Mouse (Mus musculus): ENCODE data around the gene S1pr4. TPM values are rescaled to one million over a fixed set of nuclear protein-coding genes. Genes with fewer than 3 reads are reported as not detected.
A peak's percentile ranks its signal among the peaks of the same experiment; 100 is the strongest.

S1pr4 gene
- polyA plus RNA-seq, 1 experiment from 2014 or later, result 0.54 TPM

DNA sequence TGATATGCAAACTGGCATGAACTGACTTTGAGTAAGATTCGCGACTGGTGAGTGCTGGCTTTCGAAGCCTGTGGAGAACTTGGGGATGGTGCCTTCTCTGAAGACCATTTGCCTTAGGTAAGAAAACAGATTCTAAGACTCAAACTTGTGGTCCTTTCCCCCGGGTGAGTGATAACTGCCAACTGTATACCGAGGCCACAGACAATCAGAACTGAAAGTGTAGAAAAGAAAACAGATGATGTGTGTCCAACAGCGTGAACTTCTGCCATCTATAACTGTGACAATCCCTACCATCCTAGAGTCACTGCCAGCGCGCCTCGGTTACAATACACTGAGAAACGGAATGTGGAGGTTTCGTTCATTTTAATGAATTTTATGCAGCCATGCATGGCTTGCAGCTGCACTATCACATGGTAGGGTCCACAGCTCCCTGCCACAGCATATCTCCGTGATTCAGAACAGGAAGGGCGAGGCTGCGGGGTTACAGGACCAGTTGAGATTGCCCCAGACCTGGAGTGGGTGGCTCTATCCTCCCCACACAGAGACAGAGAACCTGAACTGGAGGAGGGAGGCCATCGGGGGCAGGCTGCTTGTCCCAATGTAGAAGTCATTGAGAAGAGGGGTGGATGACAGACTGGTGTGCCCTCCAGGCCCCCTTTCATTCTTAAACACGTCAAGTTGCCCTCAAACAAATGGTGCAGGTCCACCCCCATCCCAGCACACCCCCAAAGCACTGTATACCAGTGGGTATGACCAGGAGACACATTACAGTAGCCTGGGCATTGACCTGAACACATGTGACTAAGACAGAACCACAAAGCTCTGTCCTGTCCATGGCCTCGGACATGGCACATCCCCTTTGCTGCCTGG is 2.3 kb downstream of the S1pr4 start:
- Histone ChIP-seq H3K9ac (ENCODE audit: low read depth, low read length) (peak overlapping the region; percentile 34; the same call in 1 of the 2 replicates), H3K9me3 (ENCODE audit: control insufficient read depth, low read length) (no peaks in the 10 kb centered on the region), H3K27me3 (ENCODE audit: control insufficient read depth, insufficient read depth, low read length) (no peaks in the 10 kb centered on the region), H3K4me1 (ENCODE audit: control insufficient read depth, insufficient read depth, low read length) (peaks cover 11% of the 10 kb centered on the region), H3K36me3 (ENCODE audit: control insufficient read depth, insufficient read depth, low read length) (peaks cover 13% of the 10 kb centered on the region), H3K4me3 (ENCODE audit: low read length) (peak overlapping the region; percentile 78), H3K4me2 (replicated peaks; ENCODE audit: low read depth, low read length) (peak overlapping the region; percentile 41; the same call in 1 of the 2 replicates), H3K27ac (ENCODE audit: low read depth, low read length) (no peak overlapping the region)
- 81% methylated on average over 17 of the region's 17 CpGs for WGBS
- ATAC-seq (ENCODE audit: low FRiP score, low TSS enrichment), result no peak

DNA sequence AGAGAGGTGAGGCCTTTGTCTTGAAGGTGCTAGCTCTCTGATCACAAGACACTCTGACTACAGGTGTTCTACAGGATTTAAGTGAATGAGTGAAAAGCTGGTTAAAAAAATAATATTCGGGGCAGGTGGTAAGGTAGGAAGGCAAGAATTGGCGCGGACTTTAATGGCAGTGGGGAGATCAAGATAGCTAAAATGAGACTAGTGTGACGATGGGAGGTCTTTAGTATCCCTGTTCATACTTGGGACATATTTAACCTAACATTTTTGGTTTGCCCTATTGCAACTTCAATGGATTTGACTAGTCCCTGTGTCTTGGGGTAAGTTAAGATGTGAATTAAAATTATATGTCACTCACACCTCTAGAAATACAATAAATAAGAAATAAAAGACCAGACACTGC is 3.0 kb downstream of the S1pr4 start:
- Histone ChIP-seq H3K4me2 (replicated peaks; ENCODE audit: low read depth, low read length) (peak overlapping the region; percentile 41), H3K4me1 (ENCODE audit: control insufficient read depth, insufficient read depth, low read length) (peaks cover 11% of the 10 kb centered on the region), H3K36me3 (ENCODE audit: control insufficient read depth, insufficient read depth, low read length) (peaks cover 20% of the 10 kb centered on the region), H3K9me3 (ENCODE audit: control insufficient read depth, low read length) (no peaks in the 10 kb centered on the region), H3K27me3 (ENCODE audit: control insufficient read depth, insufficient read depth, low read length) (no peaks in the 10 kb centered on the region), H3K9ac (ENCODE audit: low read depth, low read length) (peak overlapping the region; percentile 34), H3K4me3 (ENCODE audit: low read length) (peak overlapping the region; percentile 78), H3K27ac (ENCODE audit: low read depth, low read length) (0 out of 2 replicates have a peak overlapping the region, but pooled peaks have one; percentile 48)
- WGBS, result 33% methylated on average over 4 of the region's 4 CpGs
- no peak for ATAC-seq (ENCODE audit: low FRiP score, low TSS enrichment)

DNA sequence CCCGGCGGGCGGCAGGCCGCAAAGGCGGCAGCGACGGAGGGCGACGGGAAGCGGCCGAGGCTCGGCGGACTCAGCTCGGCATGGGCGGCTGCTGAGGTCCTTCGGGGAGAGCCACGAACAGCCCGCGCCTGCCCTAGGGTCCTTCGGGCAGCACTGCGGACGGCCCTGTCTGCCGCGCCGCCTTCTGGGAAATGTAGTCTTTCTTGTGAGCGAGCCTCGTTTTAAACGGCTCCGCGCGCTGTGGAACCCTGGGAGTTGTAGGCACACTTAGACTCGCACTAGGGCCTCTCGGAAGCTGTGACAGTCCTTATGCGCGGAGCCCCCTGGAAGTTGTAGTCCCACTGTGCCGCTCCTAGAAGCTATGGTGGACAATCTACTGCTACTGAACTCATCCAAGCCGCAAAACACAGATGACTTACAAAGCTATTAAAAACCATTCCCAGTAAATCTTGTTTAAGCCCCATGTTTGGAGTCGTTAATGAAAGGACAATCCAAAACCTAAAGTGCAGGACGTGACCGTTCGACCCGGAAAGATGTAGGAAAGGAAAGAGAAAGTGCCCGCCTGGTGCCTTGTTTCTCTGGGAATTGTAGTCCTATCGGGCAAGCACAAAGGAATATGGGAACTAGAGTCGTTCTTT is 3.5 kb downstream of the S1pr4 start, which contains the start of gene Ncln:
Gene Ncln (minus strand): TSS at position 129 of the 638 bp plus-strand sequence.
- peak; percentile 95 for ATAC-seq (ENCODE audit: low FRiP score, low TSS enrichment)
- H3K27ac ChIP-seq (ENCODE audit: low read depth, low read length), result peak within 1 kb of the TSS; percentile 48; the same call in 1 of the 2 replicates

DNA sequence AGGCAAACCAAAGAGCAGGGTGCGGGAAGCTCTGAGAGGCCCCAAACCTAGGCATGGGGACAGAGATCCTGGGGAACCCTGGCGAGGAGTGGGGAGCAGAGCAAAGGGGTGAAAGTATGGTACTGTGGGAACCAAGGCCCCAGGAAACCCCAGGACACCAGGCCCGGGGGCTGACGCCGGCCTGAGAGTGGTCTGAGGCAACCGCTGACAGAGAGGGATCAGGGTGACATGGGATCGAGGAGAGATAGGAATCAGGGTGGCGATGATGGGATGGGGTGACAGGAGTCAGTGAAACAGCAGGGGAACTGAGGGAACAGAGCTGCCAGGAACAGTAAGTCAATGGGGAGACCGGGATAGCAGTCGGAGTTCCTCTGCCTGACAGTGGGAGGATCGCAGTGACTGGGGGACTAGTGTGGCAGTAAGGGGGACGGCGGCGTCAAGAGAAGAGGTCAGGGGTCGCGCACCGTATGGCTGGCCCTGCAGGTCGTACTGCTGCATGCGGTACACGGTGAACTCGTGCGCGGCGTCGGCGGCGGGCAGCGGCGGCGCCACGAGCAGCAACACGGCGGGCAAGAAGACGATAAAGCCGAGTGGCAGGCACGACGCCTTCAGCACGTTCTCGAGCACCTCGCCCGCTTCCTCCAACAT is 4.2 kb downstream of the S1pr4 start:
- peaks cover 32% of the 10 kb centered on the region for H3K36me3 ChIP-seq (ENCODE audit: control insufficient read depth, insufficient read depth, low read length)
- 1% methylated on average over 38 of the region's 41 CpGs for WGBS
- H3K9ac ChIP-seq (ENCODE audit: low read depth, low read length), result peak overlapping the region; percentile 83
- peak overlapping the region; percentile 38; the same call in 1 of the 2 replicates for H3K27ac ChIP-seq (ENCODE audit: low read depth, low read length)
- H3K27me3 ChIP-seq (ENCODE audit: control insufficient read depth, insufficient read depth, low read length), result no peaks in the 10 kb centered on the region
- H3K4me3 ChIP-seq (ENCODE audit: low read length), result peak overlapping the region; percentile 78
- peak; percentile 17 for ATAC-seq (ENCODE audit: low FRiP score, low TSS enrichment)
- no peaks in the 10 kb centered on the region for H3K9me3 ChIP-seq (ENCODE audit: control insufficient read depth, low read length)
- peak overlapping the region; percentile 96 for H3K4me2 ChIP-seq (replicated peaks; ENCODE audit: low read depth, low read length)
- peaks cover 11% of the 10 kb centered on the region for H3K4me1 ChIP-seq (ENCODE audit: control insufficient read depth, insufficient read depth, low read length)

More for the DNA sequence above, 3.5 kb downstream of the S1pr4 start, which contains the start of gene Ncln:
- Histone ChIP-seq H3K9me3 (ENCODE audit: control insufficient read depth, low read length) (no peaks in the 10 kb centered on the region), H3K27me3 (ENCODE audit: control insufficient read depth, insufficient read depth, low read length) (no peaks in the 10 kb centered on the region), H3K4me1 (ENCODE audit: control insufficient read depth, insufficient read depth, low read length) (peaks cover 11% of the 10 kb centered on the region), H3K36me3 (ENCODE audit: control insufficient read depth, insufficient read depth, low read length) (peaks cover 26% of the 10 kb centered on the region), H3K4me3 (ENCODE audit: low read length) (peak within 1 kb of the TSS; percentile 78), H3K4me2 (replicated peaks; ENCODE audit: low read depth, low read length) (peak within 1 kb of the TSS; percentile 96), H3K9ac (ENCODE audit: low read depth, low read length) (peak within 1 kb of the TSS; percentile 83)
- whole genome bisulfite sequencing, result under 1% methylated on average over 32 of the region's 45 CpGs

DNA sequence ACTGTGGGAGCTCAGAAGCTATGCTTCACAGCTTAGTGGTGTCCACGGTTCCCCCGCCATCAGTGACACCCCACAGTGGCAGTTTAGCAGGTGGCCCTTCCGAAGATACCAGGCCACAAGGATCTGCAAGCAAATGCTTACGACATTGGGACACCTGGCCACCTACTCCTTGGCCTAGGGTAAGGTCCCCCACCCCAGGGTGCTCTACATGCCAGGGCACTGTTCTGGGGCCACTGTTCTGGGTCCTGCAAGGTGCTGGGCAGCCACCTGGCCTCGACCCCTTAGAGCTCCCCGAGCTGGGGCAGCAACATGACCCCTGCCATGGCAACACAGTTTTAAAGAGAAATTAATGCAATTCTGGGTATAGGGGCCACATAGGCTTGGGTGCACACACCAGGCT is 4.8 kb downstream of the S1pr4 start:
- no peak for ATAC-seq (ENCODE audit: low FRiP score, low TSS enrichment)
- Histone ChIP-seq H3K27me3 (ENCODE audit: control insufficient read depth, insufficient read depth, low read length) (no peaks in the 10 kb centered on the region), H3K4me1 (ENCODE audit: control insufficient read depth, insufficient read depth, low read length) (peaks cover 11% of the 10 kb centered on the region), H3K36me3 (ENCODE audit: control insufficient read depth, insufficient read depth, low read length) (peaks cover 38% of the 10 kb centered on the region), H3K9ac (ENCODE audit: low read depth, low read length) (peak overlapping the region; percentile 83), H3K4me2 (replicated peaks; ENCODE audit: low read depth, low read length) (peak overlapping the region; percentile 96), H3K4me3 (ENCODE audit: low read length) (peak overlapping the region; percentile 78), H3K9me3 (ENCODE audit: control insufficient read depth, low read length) (no peaks in the 10 kb centered on the region), H3K27ac (ENCODE audit: low read depth, low read length) (no peak overlapping the region)
- 73% methylated on average over 6 of the region's 6 CpGs for WGBS

DNA sequence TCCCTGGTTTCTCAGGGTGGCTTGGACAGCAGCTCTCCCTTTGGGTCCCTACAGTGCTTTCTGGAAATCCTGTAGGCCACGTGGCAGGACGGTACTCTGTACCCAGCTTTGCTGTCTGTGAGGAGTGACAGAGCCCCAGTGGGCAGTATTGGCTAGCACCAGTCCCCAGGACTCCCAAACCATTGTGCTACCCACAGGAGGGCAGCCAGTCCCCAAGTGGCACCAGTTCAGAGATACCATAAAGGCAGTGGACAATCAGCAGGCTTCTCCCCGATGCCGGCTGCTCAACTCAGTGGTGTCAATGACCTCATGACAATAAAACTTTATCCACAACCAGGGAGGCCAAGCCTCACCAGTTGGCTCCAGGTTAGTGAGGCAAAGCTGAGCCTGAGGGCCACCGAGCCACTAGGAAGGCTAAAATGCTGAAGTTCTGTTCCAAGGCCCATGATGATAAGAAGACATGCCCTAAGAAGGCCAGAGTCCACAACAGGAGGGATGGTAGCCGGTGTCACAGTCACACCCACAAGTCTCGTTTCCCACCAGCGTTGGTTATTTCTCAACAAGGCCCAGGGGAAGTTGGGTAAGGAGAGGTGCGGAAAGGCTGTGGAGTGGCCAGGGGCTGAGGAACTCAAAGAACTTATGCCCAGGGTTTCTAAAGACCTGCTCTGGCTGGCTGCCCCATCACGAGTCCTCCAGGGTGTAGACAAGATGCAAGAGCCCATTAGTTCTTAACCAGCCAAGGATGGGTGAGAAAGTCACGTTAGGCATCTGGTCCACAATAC is 5.5 kb downstream of the S1pr4 start:
- peaks cover 45% of the 10 kb centered on the region for H3K36me3 ChIP-seq (ENCODE audit: control insufficient read depth, insufficient read depth, low read length)
- peak overlapping the region; percentile 83; the same call in 1 of the 2 replicates for H3K9ac ChIP-seq (ENCODE audit: low read depth, low read length)
- no peak overlapping the region for H3K27ac ChIP-seq (ENCODE audit: low read depth, low read length)
- peak overlapping the region; percentile 78; the same call in 1 of the 2 replicates for H3K4me3 ChIP-seq (ENCODE audit: low read length)
- peaks cover 11% of the 10 kb centered on the region for H3K4me1 ChIP-seq (ENCODE audit: control insufficient read depth, insufficient read depth, low read length)
- H3K9me3 ChIP-seq (ENCODE audit: control insufficient read depth, low read length), result no peaks in the 10 kb centered on the region
- no peaks in the 10 kb centered on the region for H3K27me3 ChIP-seq (ENCODE audit: control insufficient read depth, insufficient read depth, low read length)
- no peak for ATAC-seq (ENCODE audit: low FRiP score, low TSS enrichment)
- H3K4me2 ChIP-seq (replicated peaks; ENCODE audit: low read depth, low read length), result no peak overlapping the region
- 75% methylated on average over 11 of the region's 11 CpGs for WGBS

DNA sequence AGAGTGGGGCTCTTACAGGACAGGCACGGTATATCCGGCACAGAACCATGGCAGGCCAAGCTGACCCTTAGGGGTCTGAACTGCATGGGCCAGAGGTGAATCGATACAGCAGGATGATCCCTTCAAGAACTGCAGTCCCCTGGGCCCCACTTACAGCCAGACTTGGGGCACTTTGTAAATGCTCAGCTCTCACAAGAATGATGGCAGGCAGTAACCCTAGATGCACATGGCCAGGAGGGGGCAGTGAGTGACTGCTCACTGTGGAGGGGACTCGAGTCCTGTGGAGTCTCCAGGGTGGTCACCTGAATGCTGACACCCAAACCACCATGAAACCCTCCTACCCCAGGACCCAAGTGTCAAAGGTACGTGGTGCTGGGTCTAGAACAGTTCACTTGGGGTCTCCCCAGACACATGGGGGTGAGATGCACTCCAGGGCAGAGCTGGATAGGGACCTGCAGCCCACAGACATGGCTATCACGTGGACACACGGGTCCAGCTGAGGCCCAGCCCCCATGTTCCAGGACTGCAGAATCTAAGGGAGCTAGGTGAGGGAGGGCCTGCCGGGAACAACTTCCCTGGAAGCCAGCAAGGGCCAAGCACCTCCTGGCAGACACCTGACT is 6.2 kb downstream of the S1pr4 start:
- Histone ChIP-seq H3K36me3 (ENCODE audit: control insufficient read depth, insufficient read depth, low read length) (peaks cover 52% of the 10 kb centered on the region), H3K9me3 (ENCODE audit: control insufficient read depth, low read length) (no peaks in the 10 kb centered on the region), H3K4me3 (ENCODE audit: low read length) (no peak overlapping the region), H3K4me1 (ENCODE audit: control insufficient read depth, insufficient read depth, low read length) (peaks cover 11% of the 10 kb centered on the region), H3K27ac (ENCODE audit: low read depth, low read length) (no peak overlapping the region), H3K27me3 (ENCODE audit: control insufficient read depth, insufficient read depth, low read length) (no peaks in the 10 kb centered on the region), H3K4me2 (replicated peaks; ENCODE audit: low read depth, low read length) (no peak overlapping the region), H3K9ac (ENCODE audit: low read depth, low read length) (no peak overlapping the region)
- no peak for ATAC-seq (ENCODE audit: low FRiP score, low TSS enrichment)
- WGBS, result 70% methylated on average over 8 of the region's 8 CpGs

Measured in kidney, embryonic 14.5 days (tissue).